Comparison of ENCODE assay signal across 14 mouse cellular contexts in the genomic region with DNA sequence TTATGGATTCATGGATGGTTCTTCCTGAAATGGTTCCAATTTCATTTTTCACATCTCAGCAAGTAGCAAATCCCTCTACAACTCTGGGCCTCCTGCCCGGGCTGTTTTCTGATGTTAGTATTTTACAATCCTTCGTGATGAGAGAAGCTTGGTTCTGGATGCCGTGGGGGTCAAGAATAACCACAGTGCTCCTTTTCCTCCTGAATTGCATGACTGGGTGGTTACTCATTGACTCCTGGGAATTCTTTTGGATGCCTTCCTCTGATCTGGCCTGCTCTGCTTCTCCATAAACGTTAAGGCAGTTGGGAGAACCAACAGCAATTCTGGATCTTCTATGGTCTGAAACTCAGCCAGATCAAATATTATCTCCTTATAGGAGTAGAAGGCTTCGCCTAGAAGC. TPM values are rescaled to one million over a fixed set of nuclear protein-coding genes. Genes with fewer than 3 reads are reported as not detected.
A peak's percentile ranks its signal among the peaks of the same experiment; 100 is the strongest.
DNase-seq lines count a peak whose midpoint lies in the region; ATAC-seq and TF ChIP-seq lines count a peak whose summit lies in the region.
"Had no signal": no experiment of that assay in that cellular context is flagged by ENCODE, and none has a peak within 500 bp of the region (broad histone marks: within the 10 kb centered on the region; RNA-seq: fewer than 3 reads in every experiment).

No protein-coding gene starts in this region.

- no peaks in the 10 kb centered on the region for H3K36me3 ChIP-seq in embryonic facial prominence, embryonic 14.5 days (ENCODE audit: control insufficient read depth, insufficient read depth, low read length)
- H3K36me3 ChIP-seq in embryonic facial prominence, embryonic 10.5 days (replicated peaks): no peaks in the 10 kb centered on the region
- no peaks in the 10 kb centered on the region for H3K36me3 ChIP-seq in heart, postnatal 0 days (replicated peaks; ENCODE audit: control insufficient read depth, insufficient read depth, low read length)
- H3K36me3 ChIP-seq: embryonic facial prominence, embryonic 15.5 days had no signal

- TF ChIP-seq EP300 in heart, postnatal 0 days (IDR thresholded peaks at IDR 0.05; ENCODE audit: low read depth): no peak

- H3K4me3 ChIP-seq in embryonic facial prominence, embryonic 14.5 days (ENCODE audit: low read depth, low read length): no peak overlapping the region
- H3K4me3 ChIP-seq in embryonic facial prominence, embryonic 10.5 days: no peak overlapping the region
- H3K4me3 ChIP-seq in heart, postnatal 0 days (ENCODE audit: low read depth, low read length): no peak overlapping the region
- H3K4me3 ChIP-seq: embryonic facial prominence, embryonic 15.5 days had no signal

- no peaks in the 10 kb centered on the region for H3K9me3 ChIP-seq in embryonic facial prominence, embryonic 14.5 days (ENCODE audit: control insufficient read depth, low read length)
- H3K9me3 ChIP-seq in embryonic facial prominence, embryonic 10.5 days: no peaks in the 10 kb centered on the region
- no peaks in the 10 kb centered on the region for H3K9me3 ChIP-seq in heart, postnatal 0 days (replicated peaks; ENCODE audit: control insufficient read depth, low read length)
- H3K9me3 ChIP-seq: embryonic facial prominence, embryonic 15.5 days had no signal

- no peak overlapping the region for H3K9ac ChIP-seq in embryonic facial prominence, embryonic 14.5 days (ENCODE audit: low read depth, low read length)
- no peak overlapping the region for H3K9ac ChIP-seq in heart, postnatal 0 days (replicated peaks; ENCODE audit: low read depth, low read length)
- H3K9ac ChIP-seq: embryonic facial prominence, embryonic 15.5 days had no signal

- WGBS in embryonic facial prominence, embryonic 14.5 days: 74% methylated on average over 5 of the region's 5 CpGs
- 89% methylated on average over 5 of the region's 5 CpGs for WGBS in embryonic facial prominence, embryonic 10.5 days
- WGBS in heart, postnatal 0 days: 68% methylated on average over 5 of the region's 5 CpGs

- TF ChIP-seq CTCF in heart, postnatal 0 days (IDR thresholded peaks at IDR 0.05; ENCODE audit: low read depth): no peak

- H3K4me1 ChIP-seq in embryonic facial prominence, embryonic 14.5 days (ENCODE audit: control insufficient read depth, insufficient read depth, low read length): no peaks in the 10 kb centered on the region
- H3K4me1 ChIP-seq in embryonic facial prominence, embryonic 10.5 days: peaks cover 15% of the 10 kb centered on the region
- H3K4me1 ChIP-seq in heart, postnatal 0 days (ENCODE audit: control insufficient read depth, insufficient read depth): no peaks in the 10 kb centered on the region
- H3K4me1 ChIP-seq: embryonic facial prominence, embryonic 15.5 days had no signal

- DNase-seq in embryonic facial prominence, embryonic 14.5 days (ENCODE audit: low spot score): peak; percentile 58
- no peak for DNase-seq in embryonic facial prominence, embryonic 10.5 days (ENCODE audit: low spot score)
- DNase-seq in NIH3T3 (ENCODE audit: low read depth): peak; percentile 96
- peak; percentile 16 for DNase-seq in heart, postnatal 0 days (ENCODE audit: low spot score)
- DNase-seq in kidney, postnatal 10 days: peak; percentile 60
- no peak for DNase-seq in left cerebral cortex, adult 8-10 months (ENCODE audit: low spot score in 2 of 2)
- DNase-seq in thymus, postnatal 25 days: no peak
- DNase-seq in right cerebral cortex, postnatal 10 days (ENCODE audit: low spot score in 2 of 2): no peak
- DNase-seq: cerebellum, adult 9-10 months; liver had no signal

- no peak for ATAC-seq in embryonic facial prominence, embryonic 14.5 days (ENCODE audit: low read depth)
- no peak for ATAC-seq in heart, postnatal 0 days (ENCODE audit: insufficient read depth, low read depth)

- H3K27ac ChIP-seq in embryonic facial prominence, embryonic 14.5 days (replicated peaks; ENCODE audit: low read depth, low read length): no peak overlapping the region
- H3K27ac ChIP-seq in embryonic facial prominence, embryonic 10.5 days (replicated peaks): no peak overlapping the region
- H3K27ac ChIP-seq in heart, postnatal 0 days (ENCODE audit: low read depth): no peak overlapping the region
- H3K27ac ChIP-seq: embryonic facial prominence, embryonic 15.5 days had no signal

- H3K27me3 ChIP-seq in embryonic facial prominence, embryonic 14.5 days (replicated peaks; ENCODE audit: control insufficient read depth, insufficient read depth, low read length): no peaks in the 10 kb centered on the region
- H3K27me3 ChIP-seq in embryonic facial prominence, embryonic 10.5 days (replicated peaks; ENCODE audit: low read depth, poor library complexity, severe bottlenecking): no peaks in the 10 kb centered on the region
- H3K27me3 ChIP-seq in heart, postnatal 0 days (ENCODE audit: control insufficient read depth, insufficient read depth, low read length): no peaks in the 10 kb centered on the region
- H3K27me3 ChIP-seq: embryonic facial prominence, embryonic 15.5 days had no signal

- no peak overlapping the region for H3K4me2 ChIP-seq in embryonic facial prominence, embryonic 14.5 days (ENCODE audit: low read depth, low read length)
- no peak overlapping the region for H3K4me2 ChIP-seq in heart, postnatal 0 days (ENCODE audit: low read depth, low read length)
- H3K4me2 ChIP-seq: embryonic facial prominence, embryonic 15.5 days; midbrain, embryonic 11.5 days had no signal

RNA-seq across cellular contexts. Expression of a gene that starts 22.2 kb away (rescaled TPM):
- 0.77 and 0.97 TPM in 2 replicates for polyA plus RNA-seq in embryonic facial prominence, embryonic 14.5 days (2014; fragmentation: Nextera tagmentation; extraction: Ambion mirVana)
- 1.1 and 3.0 TPM in 2 replicates for polyA plus RNA-seq in embryonic facial prominence, embryonic 10.5 days (2016; fragmentation: Nextera tagmentation; extraction: Ambion mirVana)
- total RNA-seq in heart, postnatal 0 days (2014; rRNA removed; ENCODE audit: low replicate concordance): not detected in 2 replicates
- not detected in 2 replicates for polyA plus RNA-seq in heart, postnatal 0 days (2015; fragmentation: Nextera tagmentation; extraction: Ambion mirVana)
- not detected for total RNA-seq in left cerebral cortex, adult 8-10 months (2022)
- polyA plus RNA-seq: heart, embryonic 14.5 days; lung, embryonic 16.5 days had no signal

Comparison
In these comparisons a context has a peak if more than half of its experiments do, and no peak if none do; other contexts are left out.
1. DNase-seq: peak in embryonic facial prominence, embryonic 14.5 days (single experiment), NIH3T3 (single experiment), heart, postnatal 0 days (single experiment) and kidney, postnatal 10 days (single experiment); none in embryonic facial prominence, embryonic 10.5 days (single experiment), left cerebral cortex, adult 8-10 months (0 of 2), thymus, postnatal 25 days (single experiment) and right cerebral cortex, postnatal 10 days (0 of 2).